Mouse (Mus musculus) C3H10T1/2 (cell line): Measurements from ENCODE around the gene Gm42372. TPM values are rescaled to one million over a fixed set of nuclear protein-coding genes. Genes with fewer than 3 reads are reported as not detected.

ENCODE experiments used
- polyA plus RNA-seq, 2 experiments: library from polyadenylated mRNA; unstranded; fragments of >200 nt; fragmentation: generic; extraction: Trizol; gene quantifications; one replicate each; pipeline ENCODE4 v1.2.1; 2012; ENCODE audit warnings: missing spikeins in 2 of 2

The Gm42372 gene
- not detected for polyA plus RNA-seq

GRCm38 (mm10) chr7:16982859-16983568 lies at the start of gene Gm42372:
Gene Gm42372, plus strand, starts transcription at chr7:16983086.

GRCm38 (mm10) chr7:16944061-16944807 lies 38.7 kb upstream of the Gm42372 start, which contains the start of gene Pnmal2:
Gene Pnmal2, plus strand, starts transcription at chr7:16944682.

DNA sequence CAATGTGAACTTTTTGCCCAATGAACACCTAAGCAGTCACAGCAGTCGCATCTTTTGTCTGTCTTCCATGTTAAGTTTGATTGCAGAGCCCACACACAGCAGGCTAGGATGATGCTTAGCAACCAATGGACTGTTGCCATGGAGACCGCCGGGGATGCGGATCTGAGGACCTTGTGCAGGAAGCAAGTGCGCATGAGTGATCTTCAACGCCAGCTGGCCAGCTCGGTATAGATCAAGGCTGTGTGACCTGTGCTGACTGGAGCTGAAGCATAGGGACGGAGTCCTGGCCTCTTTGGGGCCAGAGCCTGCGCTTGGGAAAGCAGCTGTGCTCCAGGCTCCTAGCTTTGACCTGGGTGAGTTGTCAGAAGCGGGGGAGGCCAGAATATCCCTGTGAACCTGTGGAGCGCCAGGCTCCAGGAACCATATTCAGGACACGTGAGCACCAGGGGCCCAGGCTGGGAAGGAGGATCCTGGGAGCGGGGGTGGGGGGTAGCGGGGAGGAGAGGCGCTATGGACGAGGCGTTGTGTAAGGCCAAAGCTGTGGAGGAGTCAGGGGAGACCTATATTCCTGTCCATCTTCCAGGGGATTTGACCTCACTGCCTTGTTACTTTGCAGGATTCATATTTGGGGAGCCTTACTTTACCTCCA lies 23.2 kb upstream of the Gm42372 start, which contains the start of gene Pnmal1:
Gene Pnmal1 (plus strand): TSS at position 141 of the 649 bp plus-strand sequence.

GRCm38 (mm10) chr7:16992451-16992807 lies 9.5 kb downstream of the Gm42372 start, which contains the start of gene Ccdc8:
Gene Ccdc8, plus strand, starts transcription at chr7:16992708.

GRCm38 (mm10) chr7:17027588-17028343 lies 44.9 kb downstream of the Gm42372 start, which contains the start of gene Ppp5c:
Gene Ppp5c, minus strand, starts transcription at chr7:17027924.

Other genes with a start within 250 kb of the Gm42372 start
- gene Ap2s1, start 244.7 kb upstream of the Gm42372 start, polyA plus RNA-seq = 100 to 1,000 TPM; 475 to 564 TPM
- gene Slc1a5, start 201.7 kb upstream of the Gm42372 start, polyA plus RNA-seq = 10 to 100 TPM in 1 of 2 experiments, 1 to 10 TPM in 1; 4.3 to 13.9 TPM
- gene Strn4, start 167.2 kb upstream of the Gm42372 start, polyA plus RNA-seq = 10 to 100 TPM; 25.0 to 45.4 TPM
- gene Fkrp, start 166.4 kb upstream of the Gm42372 start, polyA plus RNA-seq = 10 to 100 TPM; 10.2 to 21.8 TPM
- 10 to 100 TPM in 1 of 2 experiments, 1 to 10 TPM in 1; 2.9 to 13.1 TPM for gene Prkd2, start 140.2 kb upstream of the Gm42372 start, polyA plus RNA-seq
- gene Dact3, start 107.8 kb upstream of the Gm42372 start, polyA plus RNA-seq = 10 to 100 TPM in 1 of 2 experiments, 1 to 10 TPM in 1; 6.5 to 21.0 TPM
- gene Gng8, start 91.3 kb upstream of the Gm42372 start, polyA plus RNA-seq = 10 to 100 TPM in 1 of 2 experiments, 1 to 10 TPM in 1; 8.6 to 27.3 TPM
- 1 to 10 TPM in 1 of 2 experiments, under 1 TPM in 1; 0.85 to 3.9 TPM for gene Ptgir, start 76.6 kb upstream of the Gm42372 start, polyA plus RNA-seq
- 100 to 1,000 TPM; 163 to 504 TPM for gene Calm3, start 59.0 kb upstream of the Gm42372 start, polyA plus RNA-seq
- gene Pnmal2, start 38.4 kb upstream of the Gm42372 start, polyA plus RNA-seq = under 1 TPM in 1 of 2 experiments, not detected in 1; 0.01 TPM
- gene Pnmal1, start 23.4 kb upstream of the Gm42372 start, polyA plus RNA-seq = not detected
- gene Ccdc8, start 9.6 kb downstream of the Gm42372 start, polyA plus RNA-seq = under 1 TPM; 0.02 to 0.81 TPM
- 10 to 100 TPM; 43.1 to 92.9 TPM for gene Ppp5c, start 44.8 kb downstream of the Gm42372 start, polyA plus RNA-seq
- not detected for gene Hif3a, start 79.3 kb downstream of the Gm42372 start, polyA plus RNA-seq
- gene Psg16, start 91.0 kb downstream of the Gm42372 start, polyA plus RNA-seq = not detected
- gene Ceacam3, start 167.2 kb downstream of the Gm42372 start, polyA plus RNA-seq = not detected
- not detected for gene Psg29, start 220.4 kb downstream of the Gm42372 start, polyA plus RNA-seq